Mouse (Mus musculus) bone marrow, adult 2 months (tissue): ENCODE measurements around the gene Zdhhc14.

Experiments
- CTCF ChIP-seq: fragments of 200-500 bp; IDR thresholded peaks from 2 replicates; pipeline ENCODE4 v1.5.1; 2011; ENCODE audit warnings: low read length, control low read depth; ENCODE audit not compliant: control insufficient read depth, insufficient read depth
- POLR2A ChIP-seq: fragments of 200-500 bp; IDR thresholded peaks from 2 replicates; pipeline ENCODE4 v1.6.1; 2011; ENCODE audit warnings: low read depth, mild to moderate bottlenecking, control low read depth, low read length, borderline replicate concordance; ENCODE audit not compliant: control insufficient read depth

- TF ChIP-seq CTCF (no peak), POLR2A (no peak)
Measured at GRCm38 (mm10) chr17:5574672-5575071, 82.3 kb downstream of the Zdhhc14 start.
